Mouse (Mus musculus) forebrain, embryonic 15.5 days (tissue): ENCODE measurements around the gene Rwdd3. TPM values are rescaled to one million over a fixed set of nuclear protein-coding genes. Genes with fewer than 3 reads are reported as not detected.
A peak's percentile ranks its signal among the peaks of the same experiment; 100 is the strongest.

Experiments used
- ATAC-seq: fragments of 200-750 bp; cut with Nextera tagmentation; replicated peaks from 2 replicates; pipeline ENCODE4 v1.8.0; 2017; ENCODE audit warnings: mild to moderate bottlenecking, moderate TSS enrichment, moderate library complexity
- H3K27ac ChIP-seq: fragments of 300-500 bp; sonication (generic); replicated peaks from 2 replicates; pipeline ENCODE4 v1.5.1; 2015; ENCODE audit warnings: mild to moderate bottlenecking, inconsistent platforms
- H3K27me3 ChIP-seq: fragments of 300-500 bp; sonication (generic); 2 replicates; pipeline ENCODE4 v1.6.1; 2015; ENCODE audit warnings: inconsistent platforms
- H3K36me3 ChIP-seq: fragments of 300-500 bp; sonication (generic); 2 replicates; pipeline ENCODE4 v1.6.1; 2015; ENCODE audit warnings: mild to moderate bottlenecking, inconsistent platforms
- H3K4me1 ChIP-seq: fragments of 300-500 bp; sonication (generic); 2 replicates; pipeline ENCODE4 v1.6.1; 2015; ENCODE audit warnings: inconsistent platforms
- H3K4me2 ChIP-seq: fragments of 300-500 bp; sonication (generic); replicated peaks from 2 replicates; pipeline ENCODE4 v1.6.1; 2015; ENCODE audit warnings: mild to moderate bottlenecking, inconsistent platforms
- H3K4me3 ChIP-seq: fragments of 300-500 bp; sonication (generic); 2 replicates; pipeline ENCODE4 v1.5.1; 2015; ENCODE audit warnings: mild to moderate bottlenecking, inconsistent platforms
- H3K9ac ChIP-seq: fragments of 300-500 bp; sonication (generic); replicated peaks from 2 replicates; pipeline ENCODE4 v1.6.1; 2015; ENCODE audit warnings: mild to moderate bottlenecking, inconsistent platforms
- H3K9me3 ChIP-seq: fragments of 300-500 bp; sonication (generic); 2 replicates; pipeline ENCODE4 v1.6.1; 2016; ENCODE audit warnings: inconsistent platforms
- WGBS: fragments of 180-500 bp; shearing (Covaris S2); methylation state at CpG from one replicate; pipeline ENCODE4 v1.1.7; 2015; ENCODE audit warnings: mixed read lengths; 5-methylcytosine and 5-hydroxymethylcytosine counted together
- polyA plus RNA-seq: library from polyadenylated mRNA; unstranded; fragments of >200 nt; fragmentation: Nextera tagmentation; extraction: Ambion mirVana; gene quantifications from 2 replicates; pipeline ENCODE4 v1.2.1, GENCODE M21; 2015

The Rwdd3 gene
- 23.8 and 25.3 TPM in 2 replicates for polyA plus RNA-seq

DNA sequence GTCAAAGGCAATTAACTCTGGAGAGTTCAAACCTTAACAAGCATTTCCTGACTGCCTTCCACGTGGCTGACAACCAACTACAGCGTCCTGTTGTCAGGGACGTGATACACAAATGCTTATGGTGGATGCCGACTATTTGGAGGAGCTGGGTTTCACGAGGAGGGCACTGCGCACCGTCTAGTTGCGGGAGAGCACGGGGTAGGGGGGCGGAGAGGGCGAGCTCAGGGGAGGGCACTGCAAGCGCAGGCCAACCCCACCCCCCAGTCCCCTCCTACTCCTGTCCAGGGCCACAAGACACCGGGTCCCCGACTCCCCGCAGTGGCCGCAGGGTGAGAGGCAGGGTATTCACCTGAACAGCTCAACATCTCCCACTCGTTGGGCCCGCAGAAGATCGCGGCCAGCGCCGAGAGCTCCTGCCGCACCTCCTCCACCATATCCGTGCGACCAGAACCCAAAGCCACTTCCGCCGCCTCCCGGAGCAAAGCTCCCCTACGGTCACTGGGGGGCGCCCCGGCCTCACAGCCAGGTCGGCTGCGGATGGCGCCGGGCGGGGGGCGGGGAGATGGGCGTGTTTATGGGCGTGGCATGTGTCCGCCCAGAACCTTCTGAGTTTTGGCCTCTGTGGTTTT, at the start of gene Rwdd3:
Rwdd3 (minus strand) TSS at position 453 of the 629 bp plus-strand sequence.
- H3K9ac ChIP-seq: peak within 1 kb of the TSS; percentile 59
- WGBS: under 1% methylated on average over 40 of the region's 40 CpGs
- peak; percentile 95 for ATAC-seq
- peak within 1 kb of the TSS; percentile 39; the same call in 1 of the 2 replicates for H3K27ac ChIP-seq
- peaks cover 9% of the 10 kb centered on the region; the same call in 1 of the 2 replicates for H3K4me1 ChIP-seq
- no peaks in the 10 kb centered on the region for H3K36me3 ChIP-seq
- H3K4me2 ChIP-seq: peak within 1 kb of the TSS; percentile 85
- H3K9me3 ChIP-seq: no peaks in the 10 kb centered on the region
- H3K27me3 ChIP-seq: no peaks in the 10 kb centered on the region
- peak within 1 kb of the TSS; percentile 71 for H3K4me3 ChIP-seq

DNA sequence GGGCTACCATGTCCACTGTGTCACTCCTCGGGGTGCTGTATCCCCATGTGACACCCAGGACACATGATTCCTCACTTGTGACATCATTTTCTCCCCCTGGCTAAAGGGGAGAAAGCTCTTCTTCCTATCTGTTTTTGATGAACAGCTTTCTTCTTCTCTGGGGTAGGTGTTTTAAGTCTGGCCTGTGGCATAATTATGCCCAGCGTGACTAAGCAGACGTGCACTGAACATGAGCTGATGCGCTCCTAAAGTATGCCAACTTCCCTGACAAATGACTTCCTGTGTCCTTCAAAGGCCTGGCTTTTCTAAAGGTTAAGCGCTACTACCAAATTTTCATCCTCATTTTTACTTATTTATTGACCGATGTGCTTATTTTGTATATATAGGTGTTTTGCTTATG, 45.5 kb upstream of the Rwdd3 start:
- peaks cover 3% of the 10 kb centered on the region; the same call in 1 of the 2 replicates for H3K4me1 ChIP-seq
- no peak for ATAC-seq
- H3K36me3 ChIP-seq: no peaks in the 10 kb centered on the region
- WGBS: 92% methylated on average over 6 of the region's 6 CpGs
- no peaks in the 10 kb centered on the region for H3K9me3 ChIP-seq
- no peak overlapping the region for H3K4me3 ChIP-seq
- H3K27me3 ChIP-seq: no peaks in the 10 kb centered on the region
- no peak overlapping the region for H3K4me2 ChIP-seq
- H3K9ac ChIP-seq: no peak overlapping the region
- no peak overlapping the region for H3K27ac ChIP-seq

DNA sequence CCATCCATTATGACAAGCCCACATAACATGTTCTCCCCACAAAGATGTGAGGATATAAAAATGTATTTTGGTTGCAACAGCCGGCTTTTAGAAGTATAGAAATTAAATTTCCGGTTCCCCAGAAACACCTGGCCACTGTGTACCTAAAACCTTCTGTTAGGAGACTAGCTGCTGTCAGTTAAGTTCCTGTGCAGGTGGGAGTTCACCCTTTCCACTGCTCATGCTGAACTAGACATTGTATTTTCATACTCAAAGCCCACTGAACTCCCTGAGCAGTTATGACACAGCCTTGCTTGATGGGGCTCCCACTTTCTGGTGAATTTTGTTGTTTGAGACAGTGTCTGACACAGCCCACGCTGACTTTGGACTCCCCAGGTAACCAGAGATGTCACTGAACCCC, 42.0 kb upstream of the Rwdd3 start:
- ATAC-seq: no peak
- H3K36me3 ChIP-seq: no peaks in the 10 kb centered on the region
- no peak overlapping the region for H3K4me3 ChIP-seq
- H3K27me3 ChIP-seq: no peaks in the 10 kb centered on the region
- WGBS: 81% methylated on average over 3 of the region's 3 CpGs
- no peak overlapping the region for H3K4me2 ChIP-seq
- H3K9me3 ChIP-seq: no peaks in the 10 kb centered on the region
- H3K27ac ChIP-seq: no peak overlapping the region
- H3K4me1 ChIP-seq: peaks cover 3% of the 10 kb centered on the region; the same call in 1 of the 2 replicates
- no peak overlapping the region for H3K9ac ChIP-seq

DNA sequence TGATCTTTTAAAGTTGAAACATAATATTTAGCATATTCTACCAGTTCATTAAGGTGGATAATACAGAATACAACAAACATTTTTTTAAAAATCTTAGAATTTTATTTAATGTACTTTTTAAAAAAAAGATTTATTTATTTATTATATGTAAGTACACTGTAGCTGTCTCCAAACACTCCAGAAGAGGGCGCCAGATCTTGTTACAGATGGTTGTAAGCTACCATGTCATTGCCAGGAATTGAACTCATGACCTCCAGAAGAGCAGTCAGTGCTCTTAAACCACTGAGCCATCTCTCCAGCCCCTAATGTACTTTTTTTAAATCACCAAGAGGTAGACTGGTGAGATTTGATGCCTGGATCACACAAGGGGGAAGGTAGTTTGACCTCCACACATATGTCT, 40.7 kb upstream of the Rwdd3 start:
- 69% methylated on average over 1 of the region's 1 CpGs for WGBS
- no peak overlapping the region for H3K27ac ChIP-seq
- no peak for ATAC-seq
- H3K4me3 ChIP-seq: no peak overlapping the region
- H3K9me3 ChIP-seq: no peaks in the 10 kb centered on the region
- H3K4me1 ChIP-seq: peaks cover 3% of the 10 kb centered on the region; the same call in 1 of the 2 replicates
- no peak overlapping the region for H3K9ac ChIP-seq
- H3K4me2 ChIP-seq: no peak overlapping the region
- no peaks in the 10 kb centered on the region for H3K27me3 ChIP-seq
- no peaks in the 10 kb centered on the region for H3K36me3 ChIP-seq

DNA sequence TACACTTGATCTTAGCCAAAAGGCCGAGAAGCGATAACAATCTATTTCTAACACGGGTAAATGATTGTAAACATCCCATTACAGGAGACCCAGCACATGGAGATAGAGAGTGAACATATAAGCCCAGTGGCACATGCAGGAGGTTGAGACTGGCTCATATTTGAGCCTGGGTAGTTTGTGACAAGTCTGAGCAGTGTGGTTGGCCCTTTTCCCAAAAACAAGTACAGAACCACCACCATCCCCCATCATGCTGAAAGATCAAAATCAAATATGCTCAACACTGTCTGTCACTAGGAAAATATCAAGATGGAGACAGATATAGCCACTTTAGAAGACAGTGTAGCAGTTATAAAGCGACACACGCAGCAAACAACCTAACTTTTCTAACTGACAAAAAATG, 37.5 kb upstream of the Rwdd3 start:
- WGBS: 86% methylated on average over 5 of the region's 5 CpGs
- Histone ChIP-seq H3K27me3 (no peaks in the 10 kb centered on the region), H3K9ac (no peak overlapping the region), H3K9me3 (no peaks in the 10 kb centered on the region), H3K27ac (no peak overlapping the region), H3K4me3 (no peak overlapping the region), H3K4me2 (no peak overlapping the region), H3K36me3 (no peaks in the 10 kb centered on the region), H3K4me1 (no peaks in the 10 kb centered on the region)
- ATAC-seq: no peak

DNA sequence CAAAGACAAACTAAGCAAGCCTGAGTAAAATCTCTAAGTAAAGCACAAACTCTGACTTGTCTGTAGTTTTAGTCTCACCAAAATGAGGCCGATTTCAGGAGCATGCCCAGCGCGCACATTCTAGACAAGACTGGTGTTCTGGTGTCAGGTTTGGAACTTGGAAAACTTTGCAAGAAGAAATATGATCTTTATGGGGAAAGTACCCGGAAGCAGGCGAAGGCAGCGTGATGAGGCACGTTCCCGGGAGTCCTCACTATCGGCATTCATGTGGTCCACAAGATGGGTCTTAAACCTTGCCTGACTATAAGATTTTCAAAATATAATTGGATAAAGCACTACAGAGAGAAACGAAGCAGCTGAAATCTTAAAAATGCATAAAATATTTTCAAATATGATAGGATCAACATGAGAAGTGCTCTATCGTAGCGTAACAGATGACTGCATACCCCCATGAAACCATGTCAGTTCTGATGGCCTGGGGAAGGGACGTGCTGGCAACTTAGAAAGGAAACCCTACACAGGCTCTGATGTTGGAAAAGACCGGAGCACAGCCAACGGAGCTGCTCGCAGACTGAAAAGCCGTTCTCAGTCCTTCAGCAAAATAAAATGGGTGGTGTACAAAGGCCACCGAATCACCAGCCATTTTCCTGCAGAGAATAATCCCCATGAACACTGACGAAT, 34.8 kb upstream of the Rwdd3 start:
- H3K27me3 ChIP-seq: no peaks in the 10 kb centered on the region
- no peak overlapping the region for H3K4me3 ChIP-seq
- H3K27ac ChIP-seq: no peak overlapping the region
- no peak overlapping the region for H3K4me2 ChIP-seq
- H3K9ac ChIP-seq: no peak overlapping the region
- H3K9me3 ChIP-seq: no peaks in the 10 kb centered on the region
- no peak for ATAC-seq
- H3K4me1 ChIP-seq: no peaks in the 10 kb centered on the region
- H3K36me3 ChIP-seq: no peaks in the 10 kb centered on the region
- 87% methylated on average over 19 of the region's 19 CpGs for WGBS

DNA sequence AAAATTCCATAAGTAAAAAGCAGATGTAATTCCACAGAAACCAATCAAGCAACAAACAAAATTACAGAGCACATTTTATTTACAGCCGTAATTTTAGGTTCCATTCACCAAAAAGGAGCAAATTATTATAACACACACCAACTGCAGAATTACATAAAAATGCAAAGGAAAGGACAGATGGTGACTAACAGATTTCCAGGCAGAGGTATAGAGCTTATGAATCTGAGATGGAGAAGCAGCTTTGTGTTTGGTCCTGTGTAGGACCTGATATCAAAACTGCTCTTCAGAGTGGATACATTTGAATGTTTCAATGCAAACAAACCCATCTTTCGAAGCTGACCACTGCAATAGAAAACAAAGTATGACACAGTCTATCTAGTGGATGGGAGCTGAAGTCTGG, 31.1 kb upstream of the Rwdd3 start:
- Histone ChIP-seq H3K4me1 (no peaks in the 10 kb centered on the region), H3K9ac (no peak overlapping the region), H3K27ac (no peak overlapping the region), H3K27me3 (no peaks in the 10 kb centered on the region), H3K4me3 (no peak overlapping the region), H3K9me3 (no peaks in the 10 kb centered on the region), H3K36me3 (no peaks in the 10 kb centered on the region), H3K4me2 (no peak overlapping the region)
- WGBS: 71% methylated on average over 2 of the region's 2 CpGs
- ATAC-seq: no peak

DNA sequence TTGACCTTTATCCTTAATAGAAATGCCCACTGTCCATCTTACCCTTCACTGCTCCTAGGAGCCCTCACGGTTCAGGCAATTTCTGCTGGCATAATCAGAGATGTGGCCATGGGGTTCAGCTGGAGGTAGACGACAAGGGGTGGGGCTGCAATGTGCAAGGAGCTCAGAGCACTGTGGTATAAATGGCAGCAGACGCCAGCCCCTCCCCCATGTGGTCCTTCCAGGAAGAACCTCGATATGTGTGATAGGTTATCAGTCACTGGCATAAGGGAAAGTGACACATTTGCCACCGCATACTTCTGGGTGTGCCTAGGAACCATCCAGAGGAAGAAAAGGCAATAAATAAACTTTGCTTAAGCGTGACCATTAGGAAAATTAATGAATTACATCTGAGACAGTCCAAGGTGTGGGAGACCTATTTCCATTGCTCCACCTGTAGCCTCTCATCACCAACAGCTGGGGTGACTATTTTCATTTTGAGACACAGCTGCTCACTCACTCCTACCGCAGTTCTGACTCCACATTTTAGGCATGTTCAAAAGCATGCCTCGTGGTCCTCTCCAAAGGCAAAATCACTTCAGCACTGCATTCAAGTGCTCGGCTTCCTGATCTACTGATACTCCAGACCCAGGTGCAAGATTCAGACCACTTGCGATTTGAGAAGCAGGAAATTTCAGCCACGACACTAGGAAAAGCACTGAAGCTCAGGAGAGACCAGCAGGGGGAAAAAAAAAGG, 29.7 kb upstream of the Rwdd3 start:
- no peaks in the 10 kb centered on the region for H3K9me3 ChIP-seq
- no peaks in the 10 kb centered on the region for H3K27me3 ChIP-seq
- WGBS: 70% methylated on average over 11 of the region's 11 CpGs
- no peak overlapping the region for H3K4me2 ChIP-seq
- H3K36me3 ChIP-seq: no peaks in the 10 kb centered on the region
- no peak overlapping the region for H3K27ac ChIP-seq
- no peak overlapping the region for H3K4me3 ChIP-seq
- no peaks in the 10 kb centered on the region for H3K4me1 ChIP-seq
- no peak overlapping the region for H3K9ac ChIP-seq
- no peak for ATAC-seq

DNA sequence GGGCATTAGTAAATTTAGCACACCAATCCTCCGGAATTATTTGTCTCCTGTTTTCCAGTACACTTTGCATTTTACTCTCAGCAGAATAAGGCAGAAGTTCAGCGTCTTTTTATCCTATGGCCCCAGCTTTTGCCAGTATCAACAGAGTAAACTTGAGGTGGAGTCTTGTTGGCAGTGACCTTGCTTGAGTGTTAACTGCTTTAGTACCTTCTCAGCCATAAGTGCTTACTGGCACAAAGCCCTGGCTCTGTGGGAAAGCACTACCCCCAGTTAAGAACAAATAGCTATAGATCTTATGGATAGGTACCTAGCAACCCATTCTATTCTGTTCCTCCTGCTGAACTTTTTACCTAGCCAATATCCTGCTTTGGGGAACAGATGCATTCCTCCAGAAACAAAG, 17.7 kb upstream of the Rwdd3 start:
- Histone ChIP-seq H3K36me3 (no peaks in the 10 kb centered on the region), H3K4me1 (no peaks in the 10 kb centered on the region), H3K4me3 (no peak overlapping the region), H3K27me3 (no peaks in the 10 kb centered on the region), H3K9ac (no peak overlapping the region), H3K9me3 (peaks cover 5% of the 10 kb centered on the region; the same call in 1 of the 2 replicates), H3K27ac (no peak overlapping the region), H3K4me2 (no peak overlapping the region)
- ATAC-seq: no peak
- 93% methylated on average over 2 of the region's 2 CpGs for WGBS

DNA sequence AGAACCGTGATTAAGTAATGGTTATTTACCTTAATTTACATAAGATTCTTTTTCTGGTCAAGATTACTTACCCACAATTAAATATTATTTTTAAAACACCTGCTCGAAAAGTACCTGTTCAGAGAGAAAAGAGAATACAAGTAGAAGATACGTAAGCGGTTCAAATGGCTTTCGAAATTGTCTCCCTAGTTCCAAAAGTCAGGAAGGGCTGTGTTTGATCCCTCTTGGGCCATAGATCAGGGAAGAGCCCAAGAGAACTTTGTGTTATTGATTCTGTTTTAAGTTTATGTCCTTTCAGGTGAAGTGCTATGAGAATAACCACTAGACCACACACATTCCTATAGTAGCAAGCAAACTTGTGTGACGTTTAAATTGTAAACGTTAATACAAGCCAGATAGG, 16.0 kb upstream of the Rwdd3 start:
- Histone ChIP-seq H3K4me2 (no peak overlapping the region), H3K4me3 (no peak overlapping the region), H3K27ac (no peak overlapping the region), H3K4me1 (no peaks in the 10 kb centered on the region), H3K27me3 (no peaks in the 10 kb centered on the region), H3K36me3 (no peaks in the 10 kb centered on the region), H3K9ac (no peak overlapping the region), H3K9me3 (peaks cover 5% of the 10 kb centered on the region; the same call in 1 of the 2 replicates)
- WGBS: 95% methylated on average over 7 of the region's 7 CpGs
- no peak for ATAC-seq

DNA sequence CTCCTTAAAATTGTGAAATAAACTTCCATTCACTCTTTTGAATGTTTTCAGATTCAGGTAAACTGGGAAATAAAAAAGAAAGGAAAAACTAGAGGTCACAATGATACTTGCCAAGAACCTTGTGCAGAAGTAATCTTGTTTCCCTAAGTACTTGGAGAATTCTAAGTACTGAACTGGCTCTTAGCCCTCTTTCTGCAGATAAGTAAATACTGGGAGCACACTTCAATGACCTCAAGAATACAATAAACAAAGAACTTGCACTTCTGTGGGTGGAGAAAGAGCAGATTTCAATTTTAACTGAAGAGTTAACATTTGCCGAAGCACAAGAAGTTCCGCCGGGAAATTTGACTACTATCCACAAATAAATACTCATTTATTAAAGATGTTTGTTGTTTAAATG, 15.4 kb upstream of the Rwdd3 start:
- H3K27ac ChIP-seq: no peak overlapping the region
- no peaks in the 10 kb centered on the region for H3K36me3 ChIP-seq
- H3K4me2 ChIP-seq: no peak overlapping the region
- 82% methylated on average over 3 of the region's 3 CpGs for WGBS
- no peak for ATAC-seq
- no peaks in the 10 kb centered on the region for H3K4me1 ChIP-seq
- H3K27me3 ChIP-seq: no peaks in the 10 kb centered on the region
- no peak overlapping the region for H3K9ac ChIP-seq
- H3K9me3 ChIP-seq: peaks cover 5% of the 10 kb centered on the region; the same call in 1 of the 2 replicates
- H3K4me3 ChIP-seq: no peak overlapping the region

DNA sequence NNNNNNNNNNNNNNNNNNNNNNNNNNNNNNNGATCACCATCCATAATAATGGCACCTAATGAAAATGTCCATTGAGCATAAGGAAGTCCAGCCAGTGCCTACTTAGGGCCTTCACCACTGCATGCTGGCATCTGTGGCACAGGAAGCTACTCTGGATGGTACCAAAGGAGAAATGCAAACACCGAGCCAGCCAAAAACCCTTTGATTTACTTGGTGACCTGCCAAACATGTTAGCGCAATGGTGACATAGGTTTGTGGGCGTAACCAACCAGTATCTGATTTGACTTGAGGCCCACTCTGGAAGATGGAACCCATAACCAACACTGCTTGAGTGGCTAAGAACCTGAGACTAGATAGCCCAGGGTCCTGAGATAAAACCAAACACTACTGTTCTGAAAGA, 13.7 kb upstream of the Rwdd3 start:
- H3K9me3 ChIP-seq: peaks cover 5% of the 10 kb centered on the region; the same call in 1 of the 2 replicates
- WGBS: 91% methylated on average over 3 of the region's 3 CpGs
- no peak overlapping the region for H3K4me2 ChIP-seq
- ATAC-seq: no peak
- H3K27ac ChIP-seq: no peak overlapping the region
- no peaks in the 10 kb centered on the region for H3K36me3 ChIP-seq
- H3K9ac ChIP-seq: no peak overlapping the region
- no peak overlapping the region for H3K4me3 ChIP-seq
- H3K4me1 ChIP-seq: no peaks in the 10 kb centered on the region
- no peaks in the 10 kb centered on the region for H3K27me3 ChIP-seq
